Mouse (Mus musculus) CH12.LX (cell line): ENCODE measurements around the gene Cldn12. TPM values are rescaled to one million over a fixed set of nuclear protein-coding genes. Genes with fewer than 3 reads are reported as not detected.

Source experiments
- DNase-seq: peaks from one replicate; pipeline ENCODE4 v3.0.0-alpha.2; 2013; ENCODE audit errors: extremely low read depth
- H3K27ac ChIP-seq: 2 replicates; pipeline ENCODE4 v1.5.1; 2012; ENCODE audit warnings: low read depth, mild to moderate bottlenecking, control low read depth, moderate library complexity; ENCODE audit not compliant: insufficient read depth
- H3K27me3 ChIP-seq: replicated peaks from 2 replicates; pipeline ENCODE3; 2012; ENCODE audit warnings: inconsistent platforms
- H3K36me3 ChIP-seq, 2 experiments: replicated peaks in 1 of 2; 2 replicates each; pipeline versions ENCODE3 to v1.6.1; 2012; ENCODE audit warnings: inconsistent platforms in 1 of 2, low read length in 1 of 2, mild to moderate bottlenecking in 1 of 2, mixed read lengths in 1 of 2, moderate library complexity in 1 of 2; ENCODE audit not compliant: control insufficient read depth in 1 of 2, insufficient read depth in 1 of 2
- H3K4me1 ChIP-seq, 2 experiments: 2 replicates each; pipeline ENCODE4 v1.6.1; 2012; ENCODE audit warnings: inconsistent platforms in 1 of 2, moderate library complexity in 1 of 2; ENCODE audit not compliant: insufficient read depth in 2 of 2, control insufficient read depth in 1 of 2
- H3K4me2 ChIP-seq: 2 replicates; pipeline ENCODE4 v1.6.1; 2012; ENCODE audit warnings: low read depth, mild to moderate bottlenecking, control low read depth; ENCODE audit not compliant: poor library complexity, insufficient read depth, severe bottlenecking
- H3K4me3 ChIP-seq, 3 experiments: fragments of 150-350 bp in 1 of 3; sonication (generic) in 1 of 3; replicated peaks in 1 of 3; 2 replicates each; pipeline versions ENCODE3 to v1.5.1; 2011 to 2012; ENCODE audit warnings: low read depth in 2 of 3, low read length in 2 of 3, mild to moderate bottlenecking in 2 of 3, moderate library complexity in 2 of 3, control low read depth in 1 of 3, improper control_type of control experiment in 1 of 3, inconsistent platforms in 1 of 3, mixed read lengths in 1 of 3; ENCODE audit not compliant: poor library complexity in 1 of 3
- H3K79me2 ChIP-seq: replicated peaks from 2 replicates; pipeline ENCODE4 v1.6.1; 2012; ENCODE audit warnings: mild to moderate bottlenecking, moderate library complexity; ENCODE audit not compliant: control insufficient read depth, poor library complexity, insufficient read depth, severe bottlenecking; ENCODE audit errors: extremely low read depth
- H3K9ac ChIP-seq: 2 replicates; pipeline ENCODE4 v1.6.1; 2012; ENCODE audit warnings: low read depth, mild to moderate bottlenecking, control low read depth, moderate library complexity; ENCODE audit not compliant: insufficient read depth
- H3K9me3 ChIP-seq: replicated peaks from 2 replicates; pipeline ENCODE3; 2012; ENCODE audit warnings: low read length, inconsistent platforms, mixed read lengths
- BHLHE40 ChIP-seq: IDR thresholded peaks from 2 replicates; pipeline ENCODE4 v1.6.1; 2011; ENCODE audit warnings: mild to moderate bottlenecking, low read depth, low read length, improper control_type of control experiment
- CTCF ChIP-seq, 2 experiments: IDR thresholded peaks in 1 of 2; conservative IDR thresholded peaks in 1 of 2; 2 replicates each; pipeline ENCODE4 v1.5.1; 2011 to 2012; ENCODE audit warnings: low read depth in 2 of 2, low read length in 2 of 2, improper control_type of control experiment in 1 of 2, inconsistent platforms in 1 of 2, mild to moderate bottlenecking in 1 of 2, moderate library complexity in 1 of 2
- E2F4 ChIP-seq: IDR thresholded peaks from 2 replicates; pipeline ENCODE4 v1.6.1; 2011; ENCODE audit warnings: low read depth, low read length, improper control_type of control experiment; ENCODE audit not compliant: insufficient replicate concordance
- ELF1 ChIP-seq: IDR thresholded peaks from 2 replicates; pipeline ENCODE4 v1.6.1; 2014; ENCODE audit warnings: low read depth, mild to moderate bottlenecking, inconsistent platforms, low read length, improper control_type of control experiment
- EP300 ChIP-seq: IDR thresholded peaks from 2 replicates; pipeline ENCODE4 v1.6.1; 2011; ENCODE audit warnings: low read length, improper control_type of control experiment
- HCFC1 ChIP-seq: IDR thresholded peaks from 2 replicates; pipeline ENCODE4 v1.6.1; 2012; ENCODE audit warnings: low read depth, mild to moderate bottlenecking, inconsistent platforms, low read length, improper control_type of control experiment
- IRF4 ChIP-seq: IDR thresholded peaks from 2 replicates; pipeline ENCODE4 v1.6.1; 2014; ENCODE audit warnings: low read depth, mild to moderate bottlenecking, inconsistent platforms, low read length, improper control_type of control experiment
- JUN ChIP-seq: IDR thresholded peaks from 2 replicates; pipeline ENCODE4 v1.6.1; 2011; ENCODE audit warnings: low read depth, mild to moderate bottlenecking, low read length, improper control_type of control experiment, moderate library complexity; ENCODE audit not compliant: insufficient read depth
- JUND ChIP-seq: conservative IDR thresholded peaks from 2 replicates; pipeline ENCODE4 v1.6.1; 2011; ENCODE audit warnings: low read depth, low read length, improper control_type of control experiment
- MAFK ChIP-seq: IDR thresholded peaks from 2 replicates; pipeline ENCODE4 v1.6.1; 2011; ENCODE audit warnings: low read length, improper control_type of control experiment; ENCODE audit not compliant: insufficient replicate concordance
- MAX ChIP-seq: IDR thresholded peaks from 2 replicates; pipeline ENCODE4 v1.6.1; 2011; ENCODE audit warnings: low read length, improper control_type of control experiment
- MAZ ChIP-seq: IDR thresholded peaks from 2 replicates; pipeline ENCODE4 v1.6.1; 2012; ENCODE audit warnings: low read depth, mild to moderate bottlenecking, inconsistent platforms, low read length, improper control_type of control experiment, moderate library complexity
- MEF2A ChIP-seq: IDR thresholded peaks from 2 replicates; pipeline ENCODE4 v1.6.1; 2014; ENCODE audit warnings: low read depth, mild to moderate bottlenecking, inconsistent platforms, low read length, improper control_type of control experiment, borderline replicate concordance
- NELFE ChIP-seq: IDR thresholded peaks from 2 replicates; pipeline ENCODE4 v1.6.1; 2011; ENCODE audit warnings: low read depth, low read length, improper control_type of control experiment
- POLR2A ChIP-seq: IDR thresholded peaks from 2 replicates; pipeline ENCODE4 v1.6.1; 2011; ENCODE audit warnings: low read depth, mild to moderate bottlenecking, improper control_type of control experiment, low read length
- POLR2AphosphoS2 ChIP-seq: IDR thresholded peaks from 2 replicates; pipeline ENCODE4 v1.6.1; 2011; ENCODE audit warnings: low read depth, low read length, improper control_type of control experiment
- TBP ChIP-seq: conservative IDR thresholded peaks from 2 replicates; pipeline ENCODE4 v1.6.1; 2011; ENCODE audit warnings: low read depth, low read length, improper control_type of control experiment
- TCF12 ChIP-seq: IDR thresholded peaks from 2 replicates; pipeline ENCODE4 v1.6.1; 2014; ENCODE audit warnings: low read depth, mild to moderate bottlenecking, inconsistent platforms, low read length, improper control_type of control experiment
- USF2 ChIP-seq: conservative IDR thresholded peaks from 2 replicates; pipeline ENCODE4 v1.6.1; 2011; ENCODE audit warnings: low read depth, low read length, improper control_type of control experiment
- ZC3H11A ChIP-seq: IDR thresholded peaks from 2 replicates; pipeline ENCODE4 v1.6.1; 2012; ENCODE audit warnings: low read depth, mild to moderate bottlenecking, inconsistent platforms, low read length, improper control_type of control experiment
- ZMIZ1 ChIP-seq: IDR thresholded peaks from 2 replicates; pipeline ENCODE4 v1.6.1; 2012; ENCODE audit warnings: low read depth, mild to moderate bottlenecking, inconsistent platforms, low read length, improper control_type of control experiment
- ZNF384 ChIP-seq: IDR thresholded peaks from 2 replicates; pipeline ENCODE4 v1.6.1; 2012; ENCODE audit warnings: low read depth, low read length, improper control_type of control experiment, inconsistent platforms
- dilution Hi-C: fragments of 300-500 bp; cut with MboI; formaldehyde crosslinking; loops from 2 replicates; pipeline ENCODE4 v1.14.3; 2020; ENCODE audit warnings: low sequenced_read_pairs; ENCODE audit not compliant: extremely low pct_unique_long_range_greater_than_20kb, extremely low pct_ligation_motif_present
- in situ Hi-C: fragments of 300-500 bp; cut with MboI; formaldehyde crosslinking; loops from 3 replicates; pipeline ENCODE4 v1.14.3; 2019; ENCODE audit warnings: low sequenced_read_pairs, low pct_ligation_motif_present, low pct_unique_long_range_greater_than_20kb, mixed read lengths
- polyA plus RNA-seq: library from polyadenylated mRNA; unstranded; fragments of >175 nt; gene quantifications from 2 replicates; pipeline ENCODE4 v1.2.1, GENCODE M21; 2012; ENCODE audit warnings: low read depth; ENCODE audit not compliant: insufficient read length
- total RNA-seq, 2 experiments: library from RNA; depleted of rRNA; stranded (reverse); fragments of 300-350 nt in 1 of 2; fragments of >200 nt in 1 of 2; gene quantifications; 2 replicates each; pipeline ENCODE4 v1.2.3; 2012 to 2014

The Cldn12 gene
- total and polyA plus RNA-seq, 3 experiments = 11.8 to 24.1 (median 23.5) TPM

DNA sequence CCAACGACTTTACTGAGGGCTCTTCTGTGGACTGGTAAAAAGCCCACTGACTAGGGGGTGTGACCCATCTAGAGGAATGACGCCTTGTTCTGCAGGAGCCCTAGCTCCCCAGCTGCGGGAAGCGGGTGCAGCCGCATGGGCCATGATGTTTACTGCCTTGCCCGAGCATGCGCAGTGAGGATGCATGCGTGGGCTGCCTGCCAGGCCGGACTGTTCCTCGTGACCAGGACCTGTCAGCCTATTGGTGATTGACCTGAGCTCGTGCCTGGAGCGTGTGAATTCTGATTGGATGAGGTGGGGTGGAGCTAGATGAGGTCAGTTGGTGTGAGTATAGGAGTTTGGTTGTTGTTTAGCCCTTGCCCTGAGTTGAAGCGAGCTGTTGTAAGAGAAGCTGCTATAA, 10.3 kb downstream of the Cldn12 start:
- no peak overlapping the region for H3K4me2 ChIP-seq
- H3K9ac ChIP-seq = no peak overlapping the region
- in situ Hi-C loops = loop anchor here (10.0 to 25.0 kb wide), 2 partner anchors 133 to 230 kb away; no protein-coding TSS in a partner anchor
- DNase-seq = no peak
- H3K4me3 ChIP-seq = no peak overlapping the region
- no peaks in the 10 kb centered on the region for H3K27me3 ChIP-seq
- TF ChIP-seq IRF4 (no peak), HCFC1 (no peak), NELFE (no peak), MEF2A (no peak), USF2 (no peak), E2F4 (no peak), JUN (no peak), TCF12 (no peak), EP300 (no peak), MAX (no peak), POLR2A (no peak), ZC3H11A (no peak), ZMIZ1 (no peak)
- H3K4me1 ChIP-seq = peaks cover 0 to 4% of the 10 kb centered on the region in 2 experiments; a peak in 2 of 4 replicates
- no peak overlapping the region for H3K27ac ChIP-seq
- dilution Hi-C loops = no loop called here
- no peaks in the 10 kb centered on the region for H3K9me3 ChIP-seq
- H3K36me3 ChIP-seq = peaks cover 32 to 43% of the 10 kb centered on the region in 2 experiments
- no peaks in the 10 kb centered on the region; the same call in 1 of the 2 replicates for H3K79me2 ChIP-seq

DNA sequence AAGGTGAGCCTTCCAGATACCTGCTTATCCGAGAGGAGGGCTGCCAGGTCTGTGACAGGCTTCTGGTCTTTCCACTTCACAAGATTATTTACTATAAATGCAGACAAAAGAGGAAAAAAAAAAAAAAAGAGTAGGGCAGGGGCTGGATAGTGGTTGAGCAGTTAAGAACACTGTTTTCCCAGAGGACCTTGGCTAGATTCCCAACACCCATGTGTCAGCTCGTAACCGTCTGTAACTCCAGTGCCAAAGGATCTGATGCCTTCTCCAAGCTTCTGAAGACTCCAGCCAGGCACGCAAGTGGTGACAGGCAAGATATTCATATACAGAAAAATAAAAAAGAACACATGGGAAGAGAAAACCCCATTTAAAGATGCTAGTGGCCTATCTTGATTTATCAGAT, 11.4 kb downstream of the Cldn12 start:
- in situ Hi-C loops = loop anchor here (10.0 to 25.0 kb wide), 2 partner anchors 134 to 231 kb away; no protein-coding TSS in a partner anchor
- no peak overlapping the region for H3K4me2 ChIP-seq
- H3K27ac ChIP-seq = no peak overlapping the region
- no peak for DNase-seq
- no peaks in the 10 kb centered on the region for H3K9me3 ChIP-seq
- no peaks in the 10 kb centered on the region; a peak in 1 of 4 replicates for H3K4me1 ChIP-seq
- H3K79me2 ChIP-seq = no peaks in the 10 kb centered on the region; the same call in 1 of the 2 replicates
- TF ChIP-seq CTCF (conservative IDR thresholded peaks at IDR 0.05 in 1 of 2, IDR thresholded peaks at IDR 0.05 in 1 of 2; ENCODE audit: low read depth in 2 of 2, low read length in 2 of 2) = no peak
- TF ChIP-seq MEF2A = no peak
- TF ChIP-seq ELF1 = no peak
- no peak for TF ChIP-seq MAZ
- TF ChIP-seq JUND = no peak
- TF ChIP-seq MAFK = no peak
- TF ChIP-seq USF2 = no peak
- TF ChIP-seq ZNF384 = no peak
- no peak for TF ChIP-seq ZC3H11A
- no peak for TF ChIP-seq TBP
- TF ChIP-seq BHLHE40 = no peak
- TF ChIP-seq POLR2A = no peak
- no peak for TF ChIP-seq POLR2AphosphoS2
- H3K9ac ChIP-seq = no peak overlapping the region
- dilution Hi-C loops = no loop called here
- no peak overlapping the region for H3K4me3 ChIP-seq
- H3K36me3 ChIP-seq = peaks cover 27 to 37% of the 10 kb centered on the region in 2 experiments
- H3K27me3 ChIP-seq = no peaks in the 10 kb centered on the region
